Mouse (Mus musculus): ENCODE results near the gene Dhx15. TPM values are rescaled to one million over a fixed set of nuclear protein-coding genes. Genes with fewer than 3 reads are reported as not detected.

The Dhx15 gene
- total and polyA plus RNA-seq, 2 experiments from 2014 or later = 70.6 to 92.3 TPM

- no peaks in the 10 kb centered on the region for H3K9me3 ChIP-seq (ENCODE audit: low read length)
- no peak for TF ChIP-seq CTCF (IDR thresholded peaks at IDR 0.05; ENCODE audit: low read depth)
- 0 out of 2 replicates have a peak overlapping the region, but pooled peaks have one; percentile 13 for H3K27ac ChIP-seq
- H3K27me3 ChIP-seq (ENCODE audit: insufficient read depth, low read length) = no peaks in the 10 kb centered on the region
- H3K4me3 ChIP-seq (ENCODE audit: low read length) = peak overlapping the region; percentile 59
- H3K4me1 ChIP-seq (ENCODE audit: insufficient read depth, low read length) = 0 out of 2 replicates have a peak, but pooled peaks cover 3% of the 10 kb centered on the region
- peak overlapping the region; percentile 60 for H3K9ac ChIP-seq (replicated peaks; ENCODE audit: low read length)
- DNase-seq (ENCODE audit: low spot score) = peak; percentile 59
- peak overlapping the region; percentile 82 for H3K4me2 ChIP-seq (ENCODE audit: low read depth, low read length)
- no peaks in the 10 kb centered on the region for H3K36me3 ChIP-seq (ENCODE audit: insufficient read depth, low read length)
- no peak for ATAC-seq
- WGBS = under 1% methylated on average over 70 of the region's 73 CpGs
These were observed 77.1 kb downstream of the Dhx15 start for GRCm38 (mm10) chr5:52112953-52113841.

- H3K4me1 ChIP-seq (ENCODE audit: insufficient read depth, low read length) = 0 out of 2 replicates have a peak, but pooled peaks cover 3% of the 10 kb centered on the region
- no peak overlapping the region for H3K27ac ChIP-seq
- H3K36me3 ChIP-seq (ENCODE audit: insufficient read depth, low read length) = no peaks in the 10 kb centered on the region
- no peaks in the 10 kb centered on the region for H3K9me3 ChIP-seq (ENCODE audit: low read length)
- no peaks in the 10 kb centered on the region for H3K27me3 ChIP-seq (ENCODE audit: insufficient read depth, low read length)
- no peak for ATAC-seq
- H3K9ac ChIP-seq (replicated peaks; ENCODE audit: low read length) = no peak overlapping the region
- peak; percentile 17 for DNase-seq (ENCODE audit: low spot score)
- peak overlapping the region; percentile 59 for H3K4me3 ChIP-seq (ENCODE audit: low read length)
- H3K4me2 ChIP-seq (ENCODE audit: low read depth, low read length) = peak overlapping the region; percentile 82
- 9% methylated on average over 16 of the region's 16 CpGs for WGBS
- no peak for TF ChIP-seq CTCF (IDR thresholded peaks at IDR 0.05; ENCODE audit: low read depth)
These were observed 78.0 kb downstream of the Dhx15 start for GRCm38 (mm10) chr5:52112191-52112760.

DNA sequence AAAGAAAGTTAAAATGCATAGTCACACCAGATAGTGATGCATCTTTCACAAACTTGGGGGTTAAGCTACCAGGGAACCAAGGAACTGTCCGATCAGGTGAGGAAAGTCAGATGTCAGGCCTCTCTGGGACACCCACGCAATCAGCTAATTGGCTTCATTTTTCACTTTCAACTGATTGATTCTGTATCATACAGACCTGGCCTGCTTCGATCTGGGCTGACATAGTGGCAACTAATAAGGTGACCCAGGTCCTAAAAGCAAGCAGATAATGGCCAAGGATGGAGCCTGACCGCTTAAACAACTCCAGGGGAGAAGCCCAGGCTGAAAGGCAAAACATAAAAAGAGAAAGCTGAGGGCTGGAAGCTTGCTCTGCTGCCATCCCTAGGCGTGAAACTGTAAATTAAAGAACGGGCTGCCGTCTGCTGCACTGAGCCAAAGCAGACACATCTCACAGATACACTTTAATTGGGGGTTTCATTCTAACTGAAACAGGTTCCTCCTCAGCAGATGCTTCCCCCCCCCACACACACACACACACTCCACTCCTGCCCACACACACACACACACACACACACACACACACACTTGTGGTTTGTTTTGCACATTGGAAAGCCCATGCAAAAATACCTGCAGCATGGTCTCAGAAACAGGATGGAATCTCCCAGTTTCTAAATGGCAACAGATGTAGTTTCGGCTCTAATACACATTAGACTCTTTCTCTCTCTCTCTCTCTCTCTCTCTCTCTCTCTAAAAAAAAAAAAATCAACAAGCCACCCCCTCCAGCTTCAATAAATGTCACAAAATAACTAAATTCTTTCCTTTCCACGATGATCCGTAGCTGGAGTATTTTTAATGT lies 79.3 kb downstream of the Dhx15 start:
- Histone ChIP-seq H3K4me2 (ENCODE audit: low read depth, low read length) (no peak overlapping the region), H3K9me3 (ENCODE audit: low read length) (no peaks in the 10 kb centered on the region), H3K27me3 (ENCODE audit: insufficient read depth, low read length) (no peaks in the 10 kb centered on the region), H3K4me1 (ENCODE audit: insufficient read depth, low read length) (0 out of 2 replicates have a peak, but pooled peaks cover 3% of the 10 kb centered on the region), H3K9ac (replicated peaks; ENCODE audit: low read length) (no peak overlapping the region), H3K27ac (no peak overlapping the region), H3K4me3 (ENCODE audit: low read length) (no peak overlapping the region), H3K36me3 (ENCODE audit: insufficient read depth, low read length) (no peaks in the 10 kb centered on the region)
- peak; percentile 66 for TF ChIP-seq CTCF (IDR thresholded peaks at IDR 0.05; ENCODE audit: low read depth)
- ATAC-seq (no peak), DNase-seq (ENCODE audit: low spot score) (peak; percentile 76)
- 47% methylated on average over 10 of the region's 10 CpGs for WGBS

Small RNA genes within 50 kb of the gene (microRNA-seq; reads per million reads assigned to microRNA genes)
- gene Mir6417 = 0 reads per million in 2 experiments

Other genes starting within 250 kb of the Dhx15 start
- 3.6 and 4.8 TPM in 2 replicates for gene Sod3, start 173.3 kb upstream of the Dhx15 start, total RNA-seq (2014; rRNA removed)
- 6.5 and 6.6 TPM in 2 replicates for gene Sod3, start 173.3 kb upstream of the Dhx15 start, polyA plus RNA-seq (2015; fragmentation: Nextera tagmentation; extraction: Ambion mirVana)